Mouse (Mus musculus) spleen, adult 12 weeks (tissue): Measurements from ENCODE around the gene Igsf21.

Source experiments
- DNase-seq: peaks from one replicate; pipeline ENCODE4 v3.0.0; 2022; ENCODE audit warnings: low spot score

Igsf21 gene

GRCm38 (mm10) chr4:140235361-140236153, 11.0 kb downstream of the Igsf21 start:
- DNase-seq: no peak

DNA sequence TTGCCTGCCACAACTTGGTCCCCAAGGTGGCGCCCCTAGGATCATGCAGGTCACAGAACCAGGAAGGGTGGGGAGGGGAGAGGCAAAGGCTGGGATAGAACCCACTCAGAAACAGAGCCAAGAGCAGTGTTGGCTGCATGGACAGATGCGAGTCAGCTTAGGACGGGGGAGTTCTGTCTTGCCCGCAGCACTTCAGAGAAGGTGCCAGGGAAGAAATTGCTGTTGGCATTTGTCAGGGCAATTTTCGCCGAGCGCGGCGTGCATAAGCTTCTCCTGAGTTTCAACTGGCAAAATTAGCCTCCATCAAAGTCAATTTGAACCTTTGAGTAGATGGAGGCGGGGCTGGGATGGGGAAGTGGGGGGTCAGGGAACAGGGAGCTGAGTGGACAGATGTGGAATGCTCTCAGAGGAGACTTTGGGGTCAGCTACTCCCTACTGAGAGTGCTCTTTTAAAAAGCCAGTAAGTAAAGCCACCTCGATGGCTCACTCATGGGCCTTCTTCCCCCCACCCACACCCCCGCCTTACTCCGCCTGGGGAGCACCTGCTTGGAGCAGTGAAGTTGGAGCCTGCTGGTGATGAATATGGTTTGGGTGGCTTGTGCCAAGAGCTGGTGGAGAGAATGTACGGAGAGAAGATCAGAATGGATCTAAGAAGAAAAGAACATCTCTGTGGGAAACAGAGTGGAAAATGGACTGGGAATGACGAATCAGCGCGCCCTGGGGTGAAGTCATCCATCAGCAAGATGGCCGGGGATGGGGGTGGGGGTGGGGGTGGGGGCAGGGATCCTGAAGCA, 12.0 kb downstream of the Igsf21 start:
- DNase-seq: no peak

DNA sequence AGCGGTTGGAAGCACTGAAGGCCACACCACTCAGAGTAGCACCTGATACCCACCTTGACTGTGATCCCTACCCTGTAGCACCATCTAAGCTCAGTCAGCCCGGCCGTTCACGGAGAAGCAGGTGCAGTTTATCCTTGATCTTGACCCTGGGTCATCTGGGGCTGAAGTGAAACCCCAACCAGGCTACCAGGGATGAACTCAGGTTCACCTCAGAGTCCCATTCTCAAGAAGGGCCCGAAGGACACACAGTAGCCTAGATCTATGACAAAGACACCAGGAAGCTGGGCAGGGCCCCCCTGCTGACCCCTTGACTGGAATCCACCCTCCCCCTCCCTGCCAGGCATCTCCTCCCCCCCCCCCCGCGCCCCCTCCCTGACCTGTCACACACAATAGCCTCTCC, 18.7 kb downstream of the Igsf21 start:
- DNase-seq: no peak

DNA sequence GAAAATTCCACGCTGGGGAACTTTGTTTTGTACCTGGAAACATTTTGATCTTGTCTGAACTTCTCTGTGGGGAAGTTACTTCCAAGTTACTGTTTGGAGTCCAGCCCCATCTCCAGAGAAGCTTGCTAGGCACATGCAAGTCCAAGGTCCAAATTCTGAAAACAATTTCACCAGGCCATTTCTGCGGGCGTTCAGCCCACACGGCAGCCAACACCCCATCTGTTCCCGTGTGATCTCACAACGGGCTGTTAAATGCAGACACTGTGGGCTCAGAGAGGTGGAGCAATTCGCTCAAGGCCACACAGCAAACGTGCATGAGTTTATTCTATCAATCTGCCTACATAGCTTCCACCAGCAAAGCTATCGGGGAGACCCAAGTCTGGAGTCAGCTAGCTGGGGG, 21.4 kb downstream of the Igsf21 start:
- DNase-seq: no peak

DNA sequence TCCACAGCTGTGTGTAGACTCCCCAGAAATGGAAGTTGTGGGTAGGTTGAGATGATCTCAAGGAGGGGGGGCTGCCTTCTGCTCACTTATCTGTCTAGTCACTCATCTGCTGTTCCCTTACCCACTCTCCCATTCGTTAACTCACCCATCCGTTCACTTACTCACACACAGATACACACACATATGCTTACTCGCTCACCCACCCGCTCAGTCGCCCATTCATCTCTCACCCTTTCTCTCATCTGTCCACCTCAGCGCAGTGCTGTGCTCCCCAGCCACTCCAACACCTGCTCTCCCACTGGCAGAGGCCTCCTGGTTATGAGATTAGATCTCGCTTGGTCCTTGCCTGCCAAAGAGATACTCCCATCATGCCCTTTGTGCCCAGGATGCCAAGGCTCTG, 22.1 kb downstream of the Igsf21 start:
- no peak for DNase-seq

DNA sequence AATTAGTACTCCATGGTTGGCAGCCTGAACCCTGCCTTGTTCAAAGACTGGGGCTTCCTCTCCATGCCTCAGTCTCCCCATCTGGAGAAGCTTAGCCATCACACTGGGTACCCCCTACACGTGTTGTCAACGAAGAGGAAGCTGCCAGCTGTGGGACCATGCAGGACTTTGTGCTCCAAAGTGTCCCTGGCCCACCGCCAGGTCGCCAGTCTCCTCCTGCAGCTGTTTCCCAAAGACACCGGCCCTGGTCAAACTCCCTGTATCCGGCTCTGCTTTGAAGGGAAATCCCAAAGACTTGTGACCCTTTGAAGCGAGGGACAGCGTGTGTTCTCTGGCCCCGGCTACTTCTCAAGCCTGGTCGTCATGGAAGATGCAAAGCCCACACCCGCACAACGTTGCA, 23.5 kb downstream of the Igsf21 start:
- DNase-seq: no peak

- DNase-seq: no peak
Measured at GRCm38 (mm10) chr4:140220326-140221093, 26.1 kb downstream of the Igsf21 start.

- DNase-seq: no peak
Measured at GRCm38 (mm10) chr4:140218853-140219852, 27.4 kb downstream of the Igsf21 start.

- no peak for DNase-seq
Measured at GRCm38 (mm10) chr4:140218384-140218783, 28.2 kb downstream of the Igsf21 start.

DNA sequence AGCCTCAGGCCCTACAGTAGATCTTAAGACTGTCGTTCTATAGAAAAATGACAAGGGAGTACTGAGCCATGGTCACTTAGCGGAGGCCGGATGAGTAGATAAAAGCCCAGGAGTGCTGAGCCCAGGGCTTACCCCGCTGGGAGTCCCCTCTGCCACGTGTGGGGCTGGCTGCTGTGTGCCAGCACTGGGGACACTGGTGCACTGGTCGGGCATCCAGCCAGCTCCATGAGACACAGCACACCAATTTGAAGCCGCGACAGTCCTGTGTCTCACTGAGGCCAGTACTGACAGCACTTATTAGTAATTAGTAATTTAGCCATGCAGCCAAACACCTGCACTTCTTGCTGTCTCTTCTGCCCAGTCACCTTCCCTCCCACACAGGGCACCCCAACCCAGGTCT, 28.6 kb downstream of the Igsf21 start:
- no peak for DNase-seq

GRCm38 (mm10) chr4:140216096-140216495, 30.5 kb downstream of the Igsf21 start:
- DNase-seq: no peak

- no peak for DNase-seq
Measured at GRCm38 (mm10) chr4:140215205-140215604, 31.4 kb downstream of the Igsf21 start.

- DNase-seq: no peak
Measured at GRCm38 (mm10) chr4:140214406-140214805, 32.2 kb downstream of the Igsf21 start.

GRCm38 (mm10) chr4:140210129-140210890, 36.3 kb downstream of the Igsf21 start:
- DNase-seq: no peak

- DNase-seq: no peak
Measured at GRCm38 (mm10) chr4:140205811-140206231, 40.8 kb downstream of the Igsf21 start.

DNA sequence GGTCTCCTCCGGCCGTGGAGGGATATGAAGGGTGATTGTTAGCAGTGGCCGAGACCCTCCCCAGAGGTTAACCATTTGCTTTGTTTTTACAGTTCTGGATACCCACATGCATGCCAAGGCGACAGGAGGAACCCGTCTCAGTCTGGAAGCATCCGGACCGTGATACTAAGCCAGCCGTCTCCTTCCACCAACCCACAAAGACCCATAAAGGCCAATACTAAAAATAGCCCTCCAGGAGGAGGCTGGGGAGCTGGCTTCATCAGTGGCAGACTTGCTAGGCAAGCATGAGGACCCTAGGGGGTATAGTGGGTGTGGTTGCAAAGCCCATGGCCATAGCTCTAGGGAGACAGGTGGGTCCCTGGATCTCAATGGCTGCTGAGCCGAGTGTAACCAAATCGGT, 41.8 kb downstream of the Igsf21 start:
- DNase-seq: no peak

GRCm38 (mm10) chr4:140203696-140204272, 42.8 kb downstream of the Igsf21 start:
- no peak for DNase-seq

GRCm38 (mm10) chr4:140202196-140202595, 44.4 kb downstream of the Igsf21 start:
- DNase-seq: no peak

- DNase-seq: no peak
Measured at GRCm38 (mm10) chr4:140200296-140200695, 46.3 kb downstream of the Igsf21 start.

DNA sequence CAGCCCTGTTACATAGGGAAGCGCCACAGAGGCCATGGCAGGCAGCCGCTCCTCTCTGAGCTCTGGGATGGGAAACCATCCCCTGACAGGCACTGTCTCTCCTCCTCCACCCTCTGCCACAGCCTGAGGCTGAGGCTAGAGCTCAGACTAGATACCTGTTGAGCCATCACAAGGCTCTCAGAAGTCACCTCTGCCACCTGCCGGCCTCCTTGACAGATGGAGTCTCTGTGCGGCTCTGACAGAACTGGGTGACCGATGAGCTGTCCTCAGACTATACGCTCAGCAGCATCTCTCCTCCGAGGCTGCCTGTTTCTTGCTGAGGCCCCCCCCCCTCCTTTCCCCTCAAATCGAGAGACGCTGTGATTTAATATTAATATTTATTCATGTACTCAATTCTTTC, 49.9 kb downstream of the Igsf21 start:
- DNase-seq: no peak
